Mouse (Mus musculus) cerebral cortex, adult 2 months (tissue): ENCODE data around the gene Blnk.

Experiments used
- WGBS: fragments of 180-500 bp; shearing (Covaris S2); methylation state at CpG from one replicate; pipeline ENCODE4 v1.1.7; 2018; 5-methylcytosine and 5-hydroxymethylcytosine counted together

The Blnk gene

GRCm38 (mm10) chr19:41003694-41004315 lies 9.5 kb upstream of the Blnk start:
- 93% methylated on average over 3 of the region's 3 CpGs for WGBS

- 72% methylated on average over 3 of the region's 3 CpGs for WGBS
Measured at GRCm38 (mm10) chr19:40999569-40999968, 5.2 kb upstream of the Blnk start.

- WGBS, result 59% methylated on average over 5 of the region's 5 CpGs
Measured at GRCm38 (mm10) chr19:40998469-40999170, 4.3 kb upstream of the Blnk start.

- WGBS, result 94% methylated on average over 6 of the region's 6 CpGs
Measured at GRCm38 (mm10) chr19:40996722-40997121, 2.4 kb upstream of the Blnk start.

- 48% methylated on average over 21 of the region's 21 CpGs for WGBS
Measured at GRCm38 (mm10) chr19:40995449-40996401, 1.4 kb upstream of the Blnk start.

- WGBS, result 72% methylated on average over 7 of the region's 7 CpGs
Measured at GRCm38 (mm10) chr19:40994911-40995310, 576 bp upstream of the Blnk start.

GRCm38 (mm10) chr19:40993356-40993755 lies 979 bp downstream of the Blnk start:
- 69% methylated on average over 5 of the region's 5 CpGs for WGBS

GRCm38 (mm10) chr19:40992517-40993044 lies 1.8 kb downstream of the Blnk start:
- 55% methylated on average over 8 of the region's 8 CpGs for WGBS

GRCm38 (mm10) chr19:40992096-40992495 lies 2.2 kb downstream of the Blnk start:
- WGBS, result 49% methylated on average over 11 of the region's 11 CpGs

GRCm38 (mm10) chr19:40991626-40992025 lies 2.7 kb downstream of the Blnk start:
- WGBS, result 49% methylated on average over 7 of the region's 7 CpGs

GRCm38 (mm10) chr19:40990781-40991343 lies 3.5 kb downstream of the Blnk start:
- 81% methylated on average over 17 of the region's 17 CpGs for WGBS

- WGBS, result 64% methylated on average over 9 of the region's 9 CpGs
Measured at GRCm38 (mm10) chr19:40989961-40990600, 4.3 kb downstream of the Blnk start.

GRCm38 (mm10) chr19:40988856-40989255 lies 5.5 kb downstream of the Blnk start:
- 51% methylated on average over 5 of the region's 5 CpGs for WGBS

GRCm38 (mm10) chr19:40984536-40984935 lies 9.8 kb downstream of the Blnk start:
- WGBS, result 58% methylated on average over 1 of the region's 1 CpGs

GRCm38 (mm10) chr19:40980671-40981070 lies 13.7 kb downstream of the Blnk start:
- WGBS, result 79% methylated on average over 5 of the region's 5 CpGs

GRCm38 (mm10) chr19:40978026-40978425 lies 16.3 kb downstream of the Blnk start:
- 57% methylated on average over 5 of the region's 5 CpGs for WGBS

- WGBS, result 88% methylated on average over 11 of the region's 11 CpGs
Measured at GRCm38 (mm10) chr19:40976946-40977917, 17.1 kb downstream of the Blnk start.

GRCm38 (mm10) chr19:40971273-40971914 lies 22.9 kb downstream of the Blnk start:
- 88% methylated on average over 5 of the region's 5 CpGs for WGBS

- 83% methylated on average over 7 of the region's 7 CpGs for WGBS
Measured at GRCm38 (mm10) chr19:40970775-40971174, 23.6 kb downstream of the Blnk start.
